Mouse (Mus musculus): ENCODE data around the gene Arid1b.

Arid1b gene

GRCm38 (mm10) chr17:5293653-5294584 lies 299.8 kb downstream of the Arid1b start:
- no peak for DNase-seq

GRCm38 (mm10) chr17:5295086-5295947 lies 301.2 kb downstream of the Arid1b start:
- no peak for DNase-seq

GRCm38 (mm10) chr17:5295948-5296262 lies 301.8 kb downstream of the Arid1b start:
- no peak for DNase-seq

GRCm38 (mm10) chr17:5297491-5297890 lies 303.4 kb downstream of the Arid1b start:
- no peak for DNase-seq

GRCm38 (mm10) chr17:5297984-5298383 lies 303.9 kb downstream of the Arid1b start:
- DNase-seq = no peak

GRCm38 (mm10) chr17:5298891-5299559 lies 304.9 kb downstream of the Arid1b start:
- no peak for DNase-seq

GRCm38 (mm10) chr17:5302971-5303746 lies 309.0 kb downstream of the Arid1b start:
- DNase-seq = no peak

- DNase-seq = no peak
Observed at GRCm38 (mm10) chr17:5305783-5306477, 311.8 kb downstream of the Arid1b start.

- DNase-seq = no peak
Observed at GRCm38 (mm10) chr17:5309930-5310329, 315.8 kb downstream of the Arid1b start.

GRCm38 (mm10) chr17:5310425-5310888 lies 316.3 kb downstream of the Arid1b start:
- no peak for DNase-seq

- no peak for DNase-seq
Observed at GRCm38 (mm10) chr17:5311062-5311461, 316.9 kb downstream of the Arid1b start.

- no peak for DNase-seq
Observed at GRCm38 (mm10) chr17:5312307-5312706, 318.2 kb downstream of the Arid1b start.

GRCm38 (mm10) chr17:5314735-5315134 lies 320.6 kb downstream of the Arid1b start:
- no peak for DNase-seq

GRCm38 (mm10) chr17:5316489-5316888 lies 322.4 kb downstream of the Arid1b start:
- DNase-seq = no peak

- DNase-seq = no peak
Observed at GRCm38 (mm10) chr17:5321589-5322225, 327.6 kb downstream of the Arid1b start.

- no peak for DNase-seq
Observed at GRCm38 (mm10) chr17:5322594-5322993, 328.5 kb downstream of the Arid1b start.

- DNase-seq = no peak
Observed at GRCm38 (mm10) chr17:5323746-5324145, 329.6 kb downstream of the Arid1b start.

GRCm38 (mm10) chr17:5324236-5324876 lies 330.2 kb downstream of the Arid1b start:
- DNase-seq = peak; percentile 60

- no peak for DNase-seq
Observed at GRCm38 (mm10) chr17:5326689-5327088, 332.6 kb downstream of the Arid1b start.

- no peak for DNase-seq
Observed at GRCm38 (mm10) chr17:5327480-5328180, 333.5 kb downstream of the Arid1b start.
